Mouse (Mus musculus): ENCODE results near the gene Fh1. TPM values are rescaled to one million over a fixed set of nuclear protein-coding genes. Genes with fewer than 3 reads are reported as not detected.

Fh1 gene
- polyA plus RNA-seq, 1 experiment from 2014 or later = 162 TPM

- Histone ChIP-seq H3K4me2 (ENCODE audit: low read length) (no peak overlapping the region), H3K27me3 (ENCODE audit: insufficient read depth, low read length) (no peaks in the 10 kb centered on the region), H3K9me3 (replicated peaks; ENCODE audit: low read length) (no peaks in the 10 kb centered on the region), H3K9ac (ENCODE audit: low read depth, low read length) (no peak overlapping the region), H3K4me1 (replicated peaks; ENCODE audit: insufficient read depth, low read length) (no peaks in the 10 kb centered on the region), H3K27ac (no peak overlapping the region), H3K36me3 (ENCODE audit: insufficient read depth, low read length) (no peaks in the 10 kb centered on the region), H3K4me3 (replicated peaks; ENCODE audit: low read depth, low read length) (no peak overlapping the region)
- no peak for TF ChIP-seq CTCF (IDR thresholded peaks at IDR 0.05; ENCODE audit: low read depth)
- ATAC-seq (replicated peaks; ENCODE audit: low FRiP score, low read depth) (no peak), DNase-seq (ENCODE audit: low spot score) (no peak)
- WGBS = 85% methylated on average over 7 of the region's 7 CpGs
These were observed 13.6 kb upstream of the Fh1 start for GRCm38 (mm10) chr1:175639072-175639471.

- DNase-seq (ENCODE audit: low spot score) = no peak
- ATAC-seq (replicated peaks; ENCODE audit: low FRiP score, low read depth) = no peak
- Histone ChIP-seq H3K4me1 (replicated peaks; ENCODE audit: insufficient read depth, low read length) (no peaks in the 10 kb centered on the region), H3K4me2 (ENCODE audit: low read length) (no peak overlapping the region), H3K9me3 (replicated peaks; ENCODE audit: low read length) (no peaks in the 10 kb centered on the region), H3K9ac (ENCODE audit: low read depth, low read length) (no peak overlapping the region), H3K27me3 (ENCODE audit: insufficient read depth, low read length) (no peaks in the 10 kb centered on the region), H3K27ac (no peak overlapping the region), H3K4me3 (replicated peaks; ENCODE audit: low read depth, low read length) (no peak overlapping the region), H3K36me3 (ENCODE audit: insufficient read depth, low read length) (no peaks in the 10 kb centered on the region)
- TF ChIP-seq CTCF (IDR thresholded peaks at IDR 0.05; ENCODE audit: low read depth) = no peak
- 78% methylated on average over 7 of the region's 7 CpGs for whole genome bisulfite sequencing
These were observed 12.2 kb upstream of the Fh1 start for GRCm38 (mm10) chr1:175637677-175638076.

GRCm38 (mm10) chr1:175632470-175632869 is 7.0 kb upstream of the Fh1 start:
- DNase-seq (ENCODE audit: low spot score) = no peak

GRCm38 (mm10) chr1:175631721-175632221 is 6.3 kb upstream of the Fh1 start:
- H3K4me1 ChIP-seq (replicated peaks; ENCODE audit: insufficient read depth, low read length) = no peaks in the 10 kb centered on the region
- no peak for TF ChIP-seq CTCF (IDR thresholded peaks at IDR 0.05; ENCODE audit: low read depth)
- ATAC-seq (replicated peaks; ENCODE audit: low FRiP score, low read depth) = no peak
- H3K9ac ChIP-seq (ENCODE audit: low read depth, low read length) = no peak overlapping the region
- no peaks in the 10 kb centered on the region for H3K36me3 ChIP-seq (ENCODE audit: insufficient read depth, low read length)
- H3K9me3 ChIP-seq (replicated peaks; ENCODE audit: low read length) = no peaks in the 10 kb centered on the region
- no peak overlapping the region for H3K4me2 ChIP-seq (ENCODE audit: low read length)
- no peak overlapping the region for H3K4me3 ChIP-seq (replicated peaks; ENCODE audit: low read depth, low read length)
- no peak for DNase-seq (ENCODE audit: low spot score)
- WGBS = 71% methylated on average over 10 of the region's 10 CpGs
- H3K27me3 ChIP-seq (ENCODE audit: insufficient read depth, low read length) = no peaks in the 10 kb centered on the region
- H3K27ac ChIP-seq = no peak overlapping the region

More at GRCm38 (mm10) chr1:175632470-175632869, 7.0 kb upstream of the Fh1 start:
- 95% methylated on average over 14 of the region's 14 CpGs for WGBS
- no peak overlapping the region for H3K9ac ChIP-seq (ENCODE audit: low read depth, low read length)
- ATAC-seq (replicated peaks; ENCODE audit: low FRiP score, low read depth) = no peak
- no peak overlapping the region for H3K4me2 ChIP-seq (ENCODE audit: low read length)
- H3K4me3 ChIP-seq (replicated peaks; ENCODE audit: low read depth, low read length) = no peak overlapping the region
- no peaks in the 10 kb centered on the region for H3K4me1 ChIP-seq (replicated peaks; ENCODE audit: insufficient read depth, low read length)
- H3K27ac ChIP-seq = no peak overlapping the region
- no peaks in the 10 kb centered on the region for H3K36me3 ChIP-seq (ENCODE audit: insufficient read depth, low read length)
- TF ChIP-seq CTCF (IDR thresholded peaks at IDR 0.05; ENCODE audit: low read depth) = no peak
- H3K27me3 ChIP-seq (ENCODE audit: insufficient read depth, low read length) = no peaks in the 10 kb centered on the region
- H3K9me3 ChIP-seq (replicated peaks; ENCODE audit: low read length) = no peaks in the 10 kb centered on the region

- TF ChIP-seq CTCF (IDR thresholded peaks at IDR 0.05; ENCODE audit: low read depth) = no peak
- Histone ChIP-seq H3K27ac (no peak overlapping the region), H3K9ac (ENCODE audit: low read depth, low read length) (no peak overlapping the region), H3K36me3 (ENCODE audit: insufficient read depth, low read length) (no peaks in the 10 kb centered on the region), H3K4me2 (ENCODE audit: low read length) (no peak overlapping the region), H3K9me3 (replicated peaks; ENCODE audit: low read length) (no peaks in the 10 kb centered on the region), H3K4me3 (replicated peaks; ENCODE audit: low read depth, low read length) (no peak overlapping the region), H3K27me3 (ENCODE audit: insufficient read depth, low read length) (no peaks in the 10 kb centered on the region), H3K4me1 (replicated peaks; ENCODE audit: insufficient read depth, low read length) (no peaks in the 10 kb centered on the region)
- 72% methylated on average over 3 of the region's 3 CpGs for WGBS
- DNase-seq (ENCODE audit: low spot score) (no peak), ATAC-seq (replicated peaks; ENCODE audit: low FRiP score, low read depth) (no peak)
These were observed 5.6 kb upstream of the Fh1 start for GRCm38 (mm10) chr1:175631080-175631479.

GRCm38 (mm10) chr1:175630345-175630744 is 4.9 kb upstream of the Fh1 start:
- DNase-seq (ENCODE audit: low spot score) (no peak), ATAC-seq (replicated peaks; ENCODE audit: low FRiP score, low read depth) (no peak)
- Histone ChIP-seq H3K36me3 (ENCODE audit: insufficient read depth, low read length) (no peaks in the 10 kb centered on the region), H3K27ac (no peak overlapping the region), H3K4me3 (replicated peaks; ENCODE audit: low read depth, low read length) (no peak overlapping the region), H3K27me3 (ENCODE audit: insufficient read depth, low read length) (no peaks in the 10 kb centered on the region), H3K4me2 (ENCODE audit: low read length) (no peak overlapping the region), H3K9me3 (replicated peaks; ENCODE audit: low read length) (no peaks in the 10 kb centered on the region), H3K9ac (ENCODE audit: low read depth, low read length) (no peak overlapping the region), H3K4me1 (replicated peaks; ENCODE audit: insufficient read depth, low read length) (no peaks in the 10 kb centered on the region)
- WGBS = 72% methylated on average over 5 of the region's 5 CpGs
- TF ChIP-seq CTCF (IDR thresholded peaks at IDR 0.05; ENCODE audit: low read depth) = no peak

- 85% methylated on average over 6 of the region's 6 CpGs for WGBS
- no peak overlapping the region for H3K27ac ChIP-seq
- no peak overlapping the region for H3K9ac ChIP-seq (ENCODE audit: low read depth, low read length)
- H3K4me3 ChIP-seq (replicated peaks; ENCODE audit: low read depth, low read length) = no peak overlapping the region
- ATAC-seq (replicated peaks; ENCODE audit: low FRiP score, low read depth) (no peak), DNase-seq (ENCODE audit: low spot score) (no peak)
- no peak overlapping the region for H3K4me2 ChIP-seq (ENCODE audit: low read length)
- no peaks in the 10 kb centered on the region for H3K36me3 ChIP-seq (ENCODE audit: insufficient read depth, low read length)
- no peaks in the 10 kb centered on the region for H3K9me3 ChIP-seq (replicated peaks; ENCODE audit: low read length)
- H3K27me3 ChIP-seq (ENCODE audit: insufficient read depth, low read length) = no peaks in the 10 kb centered on the region
- TF ChIP-seq CTCF (IDR thresholded peaks at IDR 0.05; ENCODE audit: low read depth) = no peak
- no peaks in the 10 kb centered on the region for H3K4me1 ChIP-seq (replicated peaks; ENCODE audit: insufficient read depth, low read length)
These were observed 3.8 kb upstream of the Fh1 start for GRCm38 (mm10) chr1:175629248-175629647.

Measured in kidney, postnatal 0 days (tissue).